Mouse (Mus musculus) forebrain, postnatal 0 days (tissue): ENCODE data around the gene Hspb9. TPM values are rescaled to one million over a fixed set of nuclear protein-coding genes. Genes with fewer than 3 reads are reported as not detected.

Experiments
- ATAC-seq: fragments of 200-750 bp; cut with Nextera tagmentation; 2 replicates; pipeline ENCODE4 v1.8.0; 2017; ENCODE audit warnings: mild to moderate bottlenecking, moderate library complexity
- DNase-seq: peaks from one replicate; pipeline ENCODE4 v3.0.0-alpha.2; 2015
- H3K27ac ChIP-seq: fragments of 300-500 bp; sonication (generic); 2 replicates; pipeline ENCODE4 v1.5.1; 2014; ENCODE audit warnings: low read depth, mild to moderate bottlenecking, antibody characterized with exemption, low read length, moderate library complexity, mixed read lengths
- H3K27me3 ChIP-seq: fragments of 300-500 bp; sonication (generic); 2 replicates; pipeline ENCODE4 v1.6.1; 2014; ENCODE audit warnings: mild to moderate bottlenecking, low read length, mixed read lengths; ENCODE audit not compliant: insufficient read depth
- H3K36me3 ChIP-seq: fragments of 300-500 bp; sonication (generic); 2 replicates; pipeline ENCODE4 v1.6.1; 2014; ENCODE audit warnings: mild to moderate bottlenecking, moderate library complexity; ENCODE audit not compliant: insufficient read depth
- H3K4me1 ChIP-seq: fragments of 300-500 bp; sonication (generic); 2 replicates; pipeline ENCODE4 v1.6.1; 2014; ENCODE audit warnings: antibody characterized with exemption; ENCODE audit not compliant: insufficient read depth
- H3K4me2 ChIP-seq: fragments of 300-500 bp; sonication (generic); 2 replicates; pipeline ENCODE4 v1.6.1; 2014; ENCODE audit warnings: low read depth, mild to moderate bottlenecking, moderate library complexity
- H3K4me3 ChIP-seq: fragments of 300-500 bp; sonication (generic); 2 replicates; pipeline ENCODE4 v1.5.1; 2014; ENCODE audit warnings: low read depth, low read length, mixed read lengths
- H3K9ac ChIP-seq: fragments of 300-500 bp; sonication (generic); 2 replicates; pipeline ENCODE4 v1.6.1; 2014; ENCODE audit warnings: mild to moderate bottlenecking
- H3K9me3 ChIP-seq: fragments of 300-500 bp; sonication (generic); 2 replicates; pipeline ENCODE4 v1.6.1; 2016; ENCODE audit warnings: low read length
- CTCF ChIP-seq: sonication (generic); IDR thresholded peaks from 2 replicates; pipeline ENCODE4 v1.5.1; 2016; ENCODE audit warnings: antibody characterized with exemption, control low read depth, low read depth
- WGBS: fragments of 180-500 bp; shearing (Covaris S2); extraction: QIAGEN DNeasy Blood & Tissue Kit; methylation state at CpG from one replicate; pipeline ENCODE4 v1.1.7; 2014; 5-methylcytosine and 5-hydroxymethylcytosine counted together
- polyA plus RNA-seq: library from polyadenylated mRNA; unstranded; fragments of >200 nt; fragmentation: Nextera tagmentation; extraction: Ambion mirVana; gene quantifications from 2 replicates; pipeline ENCODE4 v1.2.1, GENCODE M21; 2015
- total RNA-seq: library from RNA; depleted of rRNA; stranded (reverse); fragments of >200 nt; gene quantifications from 2 replicates; pipeline ENCODE4 v1.2.3, GENCODE M21; 2014; rRNA removed

The Hspb9 gene
- not detected in 2 replicates for total RNA-seq
- polyA plus RNA-seq, result 0.21 and 0.22 TPM in 2 replicates

DNA sequence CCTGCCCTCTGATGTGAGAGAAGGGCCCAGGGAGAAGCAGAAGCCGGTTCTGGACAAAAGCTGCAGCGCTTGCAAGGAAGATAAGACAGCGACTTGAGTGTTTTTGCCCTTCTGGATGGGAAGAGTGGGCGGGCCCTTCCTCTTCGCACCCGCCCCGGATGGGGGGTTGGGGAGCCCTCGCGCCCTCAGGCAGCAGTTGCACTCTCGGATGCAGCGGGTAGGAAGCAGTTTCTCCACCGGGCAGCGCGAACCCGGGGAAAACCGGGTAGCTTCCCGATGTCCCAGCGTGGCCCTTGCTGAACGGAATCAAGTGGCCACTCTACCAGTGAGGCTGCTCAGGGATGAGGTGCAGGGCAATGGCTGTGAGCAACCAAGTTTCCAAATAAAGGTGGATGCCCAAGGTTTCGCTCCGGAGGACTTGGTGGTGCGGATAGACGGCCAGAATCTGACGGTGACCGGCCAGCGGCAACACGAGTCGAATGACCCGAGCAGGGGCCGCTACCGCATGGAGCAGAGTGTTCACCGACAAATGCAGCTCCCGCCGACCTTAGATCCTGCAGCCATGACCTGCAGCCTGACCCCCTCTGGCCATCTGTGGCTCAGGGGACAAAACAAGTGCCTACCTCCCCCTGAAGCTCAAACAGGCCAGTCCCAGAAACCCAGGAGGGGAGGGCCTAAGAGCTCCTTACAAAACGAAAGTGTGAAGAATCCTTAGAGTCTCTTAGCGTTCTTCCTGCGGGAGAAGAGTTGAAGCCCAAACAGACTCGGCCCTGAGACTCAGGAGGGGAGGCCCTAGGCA, at the start of gene Hspb9:
TSS of gene Hspb9 (plus strand) at position 116 of the 799 bp plus-strand sequence.
- 14% methylated on average over 38 of the region's 38 CpGs for WGBS
- Histone ChIP-seq H3K4me1 (peaks cover 16% of the 10 kb centered on the region), H3K9ac (0 out of 2 replicates have a peak within 1 kb of the TSS, but pooled peaks have one; percentile 2), H3K27ac (no peak within 1 kb of the TSS), H3K27me3 (no peaks in the 10 kb centered on the region), H3K36me3 (peaks cover 43% of the 10 kb centered on the region), H3K9me3 (no peaks in the 10 kb centered on the region), H3K4me3 (no peak within 1 kb of the TSS), H3K4me2 (peak within 1 kb of the TSS; percentile 20)
- DNase-seq (no peak), ATAC-seq (no peak)
- TF ChIP-seq CTCF, result no peak

DNA sequence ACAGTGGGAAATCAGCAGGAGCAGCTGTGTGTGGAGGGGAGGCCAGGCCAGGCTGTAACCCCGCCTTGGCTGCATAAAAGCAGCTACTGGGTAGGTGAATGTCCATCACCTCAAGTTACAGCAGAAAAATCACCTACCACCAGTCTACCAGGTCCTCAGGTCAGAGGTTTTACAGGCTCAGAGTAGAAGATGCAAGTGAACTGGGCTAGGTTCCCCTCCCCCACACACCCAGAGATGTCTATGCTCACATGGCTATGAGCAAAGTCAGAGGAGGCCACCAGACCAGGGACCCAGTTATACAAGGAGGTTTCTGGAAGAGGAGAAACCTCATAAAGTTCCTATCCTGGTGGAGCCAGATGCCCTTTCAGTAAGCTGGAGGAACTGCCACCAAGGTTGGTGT, 42.6 kb upstream of the Hspb9 start:
- H3K27me3 ChIP-seq, result 0 out of 2 replicates have a peak, but pooled peaks cover 6% of the 10 kb centered on the region
- H3K36me3 ChIP-seq, result no peaks in the 10 kb centered on the region
- DNase-seq (no peak), ATAC-seq (no peak)
- no peaks in the 10 kb centered on the region for H3K4me1 ChIP-seq
- H3K9me3 ChIP-seq, result no peaks in the 10 kb centered on the region
- no peak overlapping the region for H3K9ac ChIP-seq
- TF ChIP-seq CTCF, result no peak
- no peak overlapping the region for H3K27ac ChIP-seq
- WGBS, result 84% methylated on average over 1 of the region's 1 CpGs
- H3K4me3 ChIP-seq, result no peak overlapping the region
- H3K4me2 ChIP-seq, result no peak overlapping the region

DNA sequence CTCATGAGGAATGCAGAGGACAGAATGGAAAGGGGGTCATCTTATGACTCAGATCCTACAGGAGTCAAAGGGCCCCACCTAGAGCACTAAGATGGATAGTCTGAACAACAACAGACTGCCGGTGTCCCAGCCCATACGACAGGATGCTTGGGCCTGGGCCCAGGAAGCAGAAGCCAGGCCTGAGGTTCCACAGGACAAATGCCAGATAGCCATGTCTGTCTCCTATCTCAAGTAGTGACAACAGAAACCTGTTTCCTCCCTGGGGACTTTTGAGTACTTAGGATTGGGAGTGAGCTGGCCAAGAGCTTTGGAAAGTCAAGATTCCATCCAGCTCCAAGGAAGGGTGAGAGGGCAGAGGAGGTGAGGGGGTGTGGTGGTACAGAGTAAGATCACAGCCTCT, 41.7 kb upstream of the Hspb9 start:
- Histone ChIP-seq H3K36me3 (no peaks in the 10 kb centered on the region), H3K27me3 (0 out of 2 replicates have a peak, but pooled peaks cover 6% of the 10 kb centered on the region), H3K27ac (no peak overlapping the region), H3K4me1 (no peaks in the 10 kb centered on the region), H3K4me3 (no peak overlapping the region), H3K9ac (no peak overlapping the region), H3K9me3 (no peaks in the 10 kb centered on the region), H3K4me2 (no peak overlapping the region)
- 78% methylated on average over 2 of the region's 2 CpGs for WGBS
- TF ChIP-seq CTCF, result no peak
- no peak for ATAC-seq
- no peak for DNase-seq

DNA sequence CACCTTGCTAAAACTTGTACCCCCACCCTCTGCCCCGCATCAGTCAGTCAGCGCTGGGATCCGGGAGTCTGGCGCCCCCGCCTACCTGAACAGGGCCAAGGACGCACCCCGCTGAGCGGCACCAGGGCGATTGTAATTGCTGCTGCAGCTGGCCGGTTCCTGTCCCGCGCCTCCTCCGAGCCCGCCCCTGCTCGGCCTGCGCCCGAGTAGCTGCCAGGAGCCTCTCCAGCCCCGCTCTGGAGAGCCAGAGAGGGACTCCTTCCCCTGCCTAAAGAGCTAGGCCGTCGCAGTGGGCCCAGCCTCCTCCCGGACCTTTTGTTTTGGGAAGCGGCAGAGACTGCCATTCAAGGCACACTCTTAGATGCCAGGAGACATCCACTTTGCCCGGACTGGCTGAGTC, 40.5 kb upstream of the Hspb9 start:
- no peaks in the 10 kb centered on the region for H3K36me3 ChIP-seq
- no peak for TF ChIP-seq CTCF
- H3K27me3 ChIP-seq, result 0 out of 2 replicates have a peak, but pooled peaks cover 6% of the 10 kb centered on the region
- no peak for ATAC-seq
- H3K4me3 ChIP-seq, result no peak overlapping the region
- no peak for DNase-seq
- peak overlapping the region; percentile 17; the same call in 1 of the 2 replicates for H3K4me2 ChIP-seq
- H3K4me1 ChIP-seq, result no peaks in the 10 kb centered on the region
- no peaks in the 10 kb centered on the region for H3K9me3 ChIP-seq
- H3K9ac ChIP-seq, result no peak overlapping the region
- no peak overlapping the region for H3K27ac ChIP-seq
- WGBS, result 2% methylated on average over 23 of the region's 23 CpGs

DNA sequence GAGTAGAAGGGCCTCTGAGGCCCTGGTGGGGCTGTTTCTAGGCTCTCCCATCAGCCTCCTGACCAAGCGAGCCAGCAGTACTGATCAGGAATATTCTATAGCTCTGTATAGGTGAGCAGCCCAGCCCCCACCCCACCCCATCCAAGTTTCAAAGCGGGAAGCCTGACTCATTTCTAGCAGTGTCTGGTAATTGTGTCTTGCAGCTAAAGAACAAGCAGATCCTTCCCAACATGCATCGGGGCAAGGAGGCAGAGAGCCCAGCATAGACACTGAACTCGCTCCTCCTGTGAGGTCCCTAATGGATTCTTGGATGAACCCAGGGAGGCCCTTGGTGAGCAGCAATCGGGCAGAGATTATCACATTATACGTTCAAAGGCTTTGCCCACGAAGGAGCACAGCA, 35.8 kb upstream of the Hspb9 start:
- Histone ChIP-seq H3K36me3 (no peaks in the 10 kb centered on the region), H3K4me2 (no peak overlapping the region), H3K9ac (no peak overlapping the region), H3K27me3 (0 out of 2 replicates have a peak, but pooled peaks cover 2% of the 10 kb centered on the region), H3K4me1 (no peaks in the 10 kb centered on the region), H3K4me3 (no peak overlapping the region), H3K9me3 (no peaks in the 10 kb centered on the region), H3K27ac (no peak overlapping the region)
- no peak; the same call in 1 of the 2 replicates for ATAC-seq
- no peak for DNase-seq
- TF ChIP-seq CTCF, result no peak
- WGBS, result 41% methylated on average over 7 of the region's 7 CpGs

DNA sequence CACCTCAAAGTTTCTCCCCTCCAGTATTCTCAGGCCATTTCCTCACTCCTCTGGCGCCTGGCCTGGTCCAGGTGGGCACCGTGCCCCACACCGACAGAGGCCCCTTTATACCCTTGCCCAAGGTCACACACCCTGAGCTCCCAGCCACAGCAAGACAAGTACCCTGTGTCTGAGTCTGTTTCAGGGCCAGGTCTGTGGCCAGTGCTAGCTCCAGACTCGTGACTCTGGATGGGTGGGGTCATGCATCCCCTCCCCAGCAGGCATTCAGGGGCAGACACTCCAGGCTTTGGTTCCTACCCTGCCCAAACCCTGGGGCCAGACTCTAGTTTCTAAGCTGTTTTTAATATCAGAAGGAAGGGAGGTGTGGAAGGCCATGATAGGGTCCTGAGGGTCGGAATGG, 31.8 kb upstream of the Hspb9 start:
- no peaks in the 10 kb centered on the region for H3K4me1 ChIP-seq
- H3K9ac ChIP-seq, result no peak overlapping the region
- ATAC-seq (no peak), DNase-seq (no peak)
- no peak for TF ChIP-seq CTCF
- H3K9me3 ChIP-seq, result no peaks in the 10 kb centered on the region
- WGBS, result 73% methylated on average over 5 of the region's 5 CpGs
- no peaks in the 10 kb centered on the region for H3K27me3 ChIP-seq
- no peak overlapping the region for H3K4me3 ChIP-seq
- H3K36me3 ChIP-seq, result no peaks in the 10 kb centered on the region
- no peak overlapping the region for H3K4me2 ChIP-seq
- H3K27ac ChIP-seq, result no peak overlapping the region

DNA sequence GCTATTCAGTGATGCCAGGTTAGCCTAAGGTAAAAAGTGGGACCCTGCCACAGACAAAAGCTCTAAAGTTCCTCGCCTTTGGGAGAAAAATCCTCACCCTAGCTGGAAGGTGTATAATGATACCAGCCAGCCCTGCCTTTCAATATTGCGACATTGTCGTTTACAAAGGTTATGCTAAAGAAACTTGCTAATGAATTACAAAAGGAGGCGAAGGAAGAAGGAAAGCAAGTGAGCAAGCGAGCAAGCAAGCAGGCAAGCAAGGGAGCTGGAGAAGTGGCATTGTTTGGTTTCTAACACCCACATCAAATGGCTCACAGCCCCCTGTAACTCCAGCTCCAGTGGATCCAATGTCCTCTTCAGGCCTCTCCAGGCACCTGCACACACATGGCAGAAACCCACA, 31.1 kb upstream of the Hspb9 start:
- H3K4me3 ChIP-seq, result no peak overlapping the region
- WGBS, result 65% methylated on average over 5 of the region's 5 CpGs
- H3K9me3 ChIP-seq, result no peaks in the 10 kb centered on the region
- H3K27ac ChIP-seq, result no peak overlapping the region
- ATAC-seq, result no peak
- TF ChIP-seq CTCF, result no peak
- H3K36me3 ChIP-seq, result no peaks in the 10 kb centered on the region
- no peak overlapping the region for H3K4me2 ChIP-seq
- H3K9ac ChIP-seq, result no peak overlapping the region
- H3K27me3 ChIP-seq, result no peaks in the 10 kb centered on the region
- no peak for DNase-seq
- no peaks in the 10 kb centered on the region for H3K4me1 ChIP-seq
